Mouse (Mus musculus) subcutaneous adipose tissue, adult 2 months (tissue): ENCODE results near the gene Olfr181. TPM values are rescaled to one million over a fixed set of nuclear protein-coding genes. Genes with fewer than 3 reads are reported as not detected.

Experiments
- polyA plus RNA-seq: library from polyadenylated mRNA; depleted of rRNA; stranded (reverse); fragments of >200 nt; gene quantifications from 2 replicates; pipeline ENCODE4 v1.2.3, GENCODE M21; 2012; ENCODE audit warnings: low replicate concordance; rRNA removed

Gene Olfr181
- polyA plus RNA-seq = not detected in 2 replicates

DNA sequence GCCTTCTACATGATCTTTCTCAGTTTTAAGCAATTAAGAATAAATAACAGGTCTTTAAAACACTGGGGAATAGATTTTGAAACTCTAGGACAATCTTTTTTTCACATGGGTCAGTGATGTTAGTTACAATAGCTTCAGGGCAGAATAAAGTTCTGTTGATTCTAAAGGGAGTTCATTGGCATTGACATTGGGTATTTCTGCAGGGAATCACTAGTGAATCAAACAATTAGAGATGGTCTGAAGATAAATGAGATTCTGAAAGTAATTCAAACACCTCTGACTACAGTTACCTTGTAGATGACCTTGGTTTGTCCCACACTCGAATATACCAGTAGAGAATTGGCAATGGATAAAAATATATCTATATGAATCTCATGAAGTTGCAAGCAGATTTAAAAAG lies at the start of gene Olfr181:
Olfr181 (minus strand) TSS at position 101 of the 400 bp plus-strand sequence.

DNA sequence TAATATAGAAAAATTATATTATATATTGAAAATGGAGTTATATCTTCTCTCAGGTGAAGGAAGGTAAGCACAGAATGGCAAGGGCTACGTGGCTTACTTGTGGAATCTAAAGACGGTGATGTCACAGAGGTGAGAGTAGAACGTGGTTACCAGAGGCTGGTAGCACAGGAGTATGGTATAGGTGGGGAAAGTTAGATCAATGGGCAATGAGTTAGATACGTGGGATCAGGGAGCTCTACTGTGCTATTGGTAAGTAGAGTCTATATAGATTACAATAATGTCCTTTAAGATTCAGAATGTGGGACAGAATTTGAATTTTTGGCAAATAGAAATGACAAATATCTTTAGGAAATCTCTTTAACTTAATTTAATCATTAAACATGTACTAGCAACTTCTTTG lies 737 bp upstream of the Olfr181 start, which contains the start of gene Olfr180:
Olfr180 (minus strand) TSS at position 101 of the 400 bp plus-strand sequence.

DNA sequence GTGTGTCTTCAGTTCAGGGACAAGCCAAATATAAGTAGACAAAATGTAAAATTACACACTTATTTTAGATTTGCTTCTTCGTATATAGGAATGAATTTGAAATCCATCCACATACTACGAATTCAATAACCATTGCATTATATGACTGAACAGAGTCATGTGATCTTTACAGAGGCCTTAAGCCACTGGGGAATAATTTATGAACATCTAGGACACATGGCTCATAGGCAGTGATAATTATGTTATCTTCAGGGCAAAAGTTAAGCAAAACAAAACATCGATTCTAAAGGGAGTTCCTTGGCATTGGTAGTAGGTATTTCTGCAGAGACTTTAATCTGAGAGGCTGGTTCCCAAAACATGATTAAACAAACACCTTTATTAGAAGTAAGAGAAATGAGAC lies 36.6 kb downstream of the Olfr181 start, which contains the start of gene Olfr178:
Olfr178 (minus strand) TSS at position 101 of the 400 bp plus-strand sequence.

Other genes starting within 250 kb of the Olfr181 start
- 0.06 and 0.11 TPM in 2 replicates for gene Gpr15, start 209.7 kb downstream of the Olfr181 start, polyA plus RNA-seq
- gene Cldnd1, start 200.8 kb downstream of the Olfr181 start, polyA plus RNA-seq = 40.9 and 84.8 TPM in 2 replicates
- gene Olfr172, start 165.6 kb downstream of the Olfr181 start, polyA plus RNA-seq = not detected in 2 replicates
- not detected in 2 replicates for gene Olfr173, start 128.5 kb downstream of the Olfr181 start, polyA plus RNA-seq
- not detected in 2 replicates for gene Olfr175-ps1, start 102.0 kb downstream of the Olfr181 start, polyA plus RNA-seq
- not detected in 2 replicates for gene Olfr177, start 54.0 kb downstream of the Olfr181 start, polyA plus RNA-seq
- gene Olfr178, start 36.7 kb downstream of the Olfr181 start, polyA plus RNA-seq = not detected in 2 replicates
- gene Olfr180, start 637 bp upstream of the Olfr181 start, polyA plus RNA-seq = not detected in 2 replicates
- not detected in 2 replicates for gene Olfr183, start 66.6 kb upstream of the Olfr181 start, polyA plus RNA-seq
- gene Olfr186, start 101.5 kb upstream of the Olfr181 start, polyA plus RNA-seq = not detected in 2 replicates
- not detected in 2 replicates for gene Olfr187, start 111.0 kb upstream of the Olfr181 start, polyA plus RNA-seq
- gene Olfr190, start 149.2 kb upstream of the Olfr181 start, polyA plus RNA-seq = not detected in 2 replicates
- not detected in 2 replicates for gene Olfr191, start 161.1 kb upstream of the Olfr181 start, polyA plus RNA-seq
- not detected in 2 replicates for gene Olfr193, start 183.1 kb upstream of the Olfr181 start, polyA plus RNA-seq
- gene Olfr194, start 192.3 kb upstream of the Olfr181 start, polyA plus RNA-seq = not detected in 2 replicates
- gene Olfr195, start 218.3 kb upstream of the Olfr181 start, polyA plus RNA-seq = not detected in 2 replicates
- not detected in 2 replicates for gene Olfr196, start 241.7 kb upstream of the Olfr181 start, polyA plus RNA-seq